Mouse (Mus musculus) MEL (cell line): Measurements from ENCODE around the gene Spo11. TPM values are rescaled to one million over a fixed set of nuclear protein-coding genes. Genes with fewer than 3 reads are reported as not detected.

Experiments used
- DNase-seq: peaks from one replicate; pipeline ENCODE4 v3.0.0; 2011; ENCODE audit warnings: low read depth, low spot score
- H3K27ac ChIP-seq: 2 replicates; pipeline ENCODE4 v1.5.1; 2012; ENCODE audit warnings: low read depth, mild to moderate bottlenecking, control low read depth, low read length, moderate library complexity; ENCODE audit not compliant: control insufficient read depth
- H3K27me3 ChIP-seq, 2 experiments: fragments of 150-350 bp in 1 of 2; sonication (generic) in 1 of 2; 2 replicates each; pipeline ENCODE4 v1.6.1; 2012; ENCODE audit warnings: low read length in 2 of 2, mild to moderate bottlenecking in 2 of 2, improper control_type of control experiment in 1 of 2, moderate library complexity in 1 of 2; ENCODE audit not compliant: insufficient read depth in 2 of 2, control insufficient read depth in 1 of 2
- H3K36me3 ChIP-seq, 2 experiments: 2 replicates each; pipeline ENCODE4 v1.6.1; 2012 to 2014; ENCODE audit warnings: low read length in 2 of 2, improper control_type of control experiment in 1 of 2, inconsistent platforms in 1 of 2, mild to moderate bottlenecking in 1 of 2; ENCODE audit not compliant: insufficient read depth in 2 of 2, control insufficient read depth in 1 of 2
- H3K4me1 ChIP-seq, 2 experiments: fragments of 150-350 bp in 1 of 2; sonication (generic) in 1 of 2; 2 replicates each; pipeline ENCODE4 v1.6.1; 2012; ENCODE audit warnings: low read length in 2 of 2, improper control_type of control experiment in 1 of 2, mild to moderate bottlenecking in 1 of 2; ENCODE audit not compliant: insufficient read depth in 2 of 2, control insufficient read depth in 1 of 2
- H3K4me3 ChIP-seq, 2 experiments: fragments of 150-350 bp in 1 of 2; sonication (generic) in 1 of 2; 2 replicates each; pipeline ENCODE4 v1.5.1; 2012; ENCODE audit warnings: low read depth in 2 of 2, low read length in 2 of 2, mild to moderate bottlenecking in 2 of 2, moderate library complexity in 2 of 2, control low read depth in 1 of 2, improper control_type of control experiment in 1 of 2; ENCODE audit not compliant: control insufficient read depth in 1 of 2, insufficient read depth in 1 of 2
- H3K79me2 ChIP-seq: 2 replicates; pipeline ENCODE4 v1.6.1; 2012; ENCODE audit warnings: mild to moderate bottlenecking, low read length, moderate library complexity; ENCODE audit not compliant: control insufficient read depth, poor library complexity, insufficient read depth
- H3K9ac ChIP-seq: 2 replicates; pipeline ENCODE4 v1.6.1; 2012; ENCODE audit warnings: low read depth, mild to moderate bottlenecking, control low read depth, low read length, moderate library complexity; ENCODE audit not compliant: control insufficient read depth, poor library complexity, severe bottlenecking
- H3K9me3 ChIP-seq: fragments of 150-350 bp; sonication (generic); replicated peaks from 2 replicates; pipeline ENCODE4 v1.6.1; 2012; ENCODE audit warnings: mild to moderate bottlenecking, low read length, improper control_type of control experiment, moderate library complexity; ENCODE audit not compliant: insufficient read depth
- BHLHE40 ChIP-seq: IDR thresholded peaks from 2 replicates; pipeline ENCODE4 v1.6.1; 2012; ENCODE audit warnings: low read depth, mild to moderate bottlenecking, inconsistent platforms, low read length, improper control_type of control experiment, borderline replicate concordance
- CHD2 ChIP-seq: IDR thresholded peaks from 2 replicates; pipeline ENCODE4 v1.6.1; 2011; ENCODE audit warnings: low read length, improper control_type of control experiment
- E2F4 ChIP-seq: IDR thresholded peaks from 2 replicates; pipeline ENCODE4 v1.6.1; 2011; ENCODE audit warnings: low read depth, low read length, improper control_type of control experiment, borderline replicate concordance
- ELF1 ChIP-seq: IDR thresholded peaks from 2 replicates; pipeline ENCODE4 v1.6.1; 2014; ENCODE audit warnings: low read depth, mild to moderate bottlenecking, inconsistent platforms, low read length, improper control_type of control experiment, moderate library complexity
- EP300 ChIP-seq, 2 experiments: IDR thresholded peaks; 2 replicates each; pipeline ENCODE4 v1.6.1; 2011; ENCODE audit warnings: improper control_type of control experiment in 2 of 2, low read length in 2 of 2, low read depth in 1 of 2, mild to moderate bottlenecking in 1 of 2
- ETS1 ChIP-seq: IDR thresholded peaks from 2 replicates; pipeline ENCODE4 v1.6.1; 2012; ENCODE audit warnings: low read depth, mild to moderate bottlenecking, inconsistent platforms, low read length, improper control_type of control experiment, moderate library complexity
- GABPA ChIP-seq: IDR thresholded peaks from 2 replicates; pipeline ENCODE4 v1.6.1; 2012; ENCODE audit warnings: low read depth, mild to moderate bottlenecking, inconsistent platforms, low read length, improper control_type of control experiment, moderate library complexity
- HCFC1 ChIP-seq: IDR thresholded peaks from 2 replicates; pipeline ENCODE4 v1.6.1; 2012; ENCODE audit warnings: low read depth, mild to moderate bottlenecking, inconsistent platforms, low read length, improper control_type of control experiment, moderate library complexity
- MAFK ChIP-seq: IDR thresholded peaks from 2 replicates; pipeline ENCODE4 v1.6.1; 2011; ENCODE audit warnings: low read depth, mild to moderate bottlenecking, low read length, improper control_type of control experiment, borderline replicate concordance
- MAZ ChIP-seq: IDR thresholded peaks from 2 replicates; pipeline ENCODE4 v1.6.1; 2012; ENCODE audit warnings: low read depth, mild to moderate bottlenecking, inconsistent platforms, low read length, improper control_type of control experiment
- MEF2A ChIP-seq: IDR thresholded peaks from 2 replicates; pipeline ENCODE4 v1.6.1; 2014; ENCODE audit warnings: low read depth, mild to moderate bottlenecking, inconsistent platforms, low read length, improper control_type of control experiment; ENCODE audit not compliant: poor library complexity, insufficient replicate concordance, severe bottlenecking; ENCODE audit errors: extremely low read depth
- MXI1 ChIP-seq: IDR thresholded peaks from 2 replicates; pipeline ENCODE4 v1.6.1; 2011; ENCODE audit warnings: mild to moderate bottlenecking, low read depth, low read length, improper control_type of control experiment
- MYB ChIP-seq: IDR thresholded peaks from 2 replicates; pipeline ENCODE4 v1.6.1; 2011; ENCODE audit warnings: mild to moderate bottlenecking, low read depth, low read length, improper control_type of control experiment
- NRF1 ChIP-seq: IDR thresholded peaks from 2 replicates; pipeline ENCODE4 v1.6.1; 2014; ENCODE audit warnings: low read depth, mild to moderate bottlenecking, inconsistent platforms, low read length, improper control_type of control experiment, moderate library complexity; ENCODE audit not compliant: poor library complexity, insufficient read depth, severe bottlenecking
- POLR2AphosphoS2 ChIP-seq: IDR thresholded peaks from 2 replicates; pipeline ENCODE4 v1.6.1; 2011; ENCODE audit warnings: low read length, improper control_type of control experiment
- RAD21 ChIP-seq: IDR thresholded peaks from 2 replicates; pipeline ENCODE4 v1.6.1; 2011; ENCODE audit warnings: mild to moderate bottlenecking, low read depth, low read length, improper control_type of control experiment
- RCOR1 ChIP-seq: IDR thresholded peaks from 2 replicates; pipeline ENCODE4 v1.6.1; 2012; ENCODE audit warnings: low read depth, mild to moderate bottlenecking, inconsistent platforms, low read length, improper control_type of control experiment
- SIN3A ChIP-seq: IDR thresholded peaks from 2 replicates; pipeline ENCODE4 v1.6.1; 2012; ENCODE audit warnings: low read length, improper control_type of control experiment, inconsistent platforms
- SMC3 ChIP-seq: IDR thresholded peaks from 2 replicates; pipeline ENCODE4 v1.6.1; 2011; ENCODE audit warnings: low read depth, low read length, improper control_type of control experiment
- TAL1 ChIP-seq: IDR thresholded peaks from 2 replicates; pipeline ENCODE4 v1.6.1; 2012; ENCODE audit warnings: mild to moderate bottlenecking, inconsistent platforms, low read length, moderate library complexity, mixed read lengths
- TCF12 ChIP-seq: IDR thresholded peaks from 2 replicates; pipeline ENCODE4 v1.6.1; 2014; ENCODE audit warnings: low read depth, mild to moderate bottlenecking, inconsistent platforms, low read length, improper control_type of control experiment, moderate library complexity
- UBTF ChIP-seq: IDR thresholded peaks from 2 replicates; pipeline ENCODE4 v1.6.1; 2012; ENCODE audit warnings: low read depth, mild to moderate bottlenecking, inconsistent platforms, low read length, improper control_type of control experiment, moderate library complexity, borderline replicate concordance; ENCODE audit not compliant: insufficient read depth
- USF2 ChIP-seq, 2 experiments: IDR thresholded peaks; 2 replicates each; pipeline ENCODE4 v1.6.1; 2011 to 2012; ENCODE audit warnings: improper control_type of control experiment in 2 of 2, low read length in 2 of 2, borderline replicate concordance in 1 of 2, inconsistent platforms in 1 of 2, low read depth in 1 of 2, mild to moderate bottlenecking in 1 of 2; ENCODE audit not compliant: insufficient read depth in 1 of 2
- ZC3H11A ChIP-seq: IDR thresholded peaks from 2 replicates; pipeline ENCODE4 v1.6.1; 2012; ENCODE audit warnings: low read depth, mild to moderate bottlenecking, inconsistent platforms, low read length, improper control_type of control experiment
- ZKSCAN1 ChIP-seq: IDR thresholded peaks from 2 replicates; pipeline ENCODE4 v1.6.1; 2012; ENCODE audit warnings: low read depth, mild to moderate bottlenecking, inconsistent platforms, low read length, improper control_type of control experiment, moderate library complexity
- ZMIZ1 ChIP-seq: IDR thresholded peaks from 2 replicates; pipeline ENCODE4 v1.6.1; 2012; ENCODE audit warnings: low read depth, mild to moderate bottlenecking, inconsistent platforms, low read length, improper control_type of control experiment, moderate library complexity
- polyA plus RNA-seq, 2 experiments: library from polyadenylated mRNA; stranded (reverse) in 1 of 2; unstranded in 1 of 2; fragments of >175 nt in 1 of 2; fragments of >200 nt in 1 of 2; gene quantifications; 2 replicates each; pipeline versions ENCODE4 v1.2.1 to v1.2.4; 2012; ENCODE audit warnings: low replicate concordance in 2 of 2, low read depth in 1 of 2; ENCODE audit not compliant: insufficient read length in 2 of 2, insufficient read depth in 1 of 2, missing spikeins in 1 of 2
- total RNA-seq: library from RNA; depleted of rRNA; stranded (reverse); fragments of 300-350 nt; gene quantifications from 2 replicates; pipeline ENCODE4 v1.2.3, GENCODE M21; 2012

Gene Spo11
- total and polyA plus RNA-seq, 3 experiments: not detected

GRCm38 (mm10) chr2:173036611-173037010 is 59.1 kb downstream of the Spo11 start (continued):
- TF ChIP-seq ZMIZ1: no peak

- no peak overlapping the region for H3K9ac ChIP-seq
- H3K27me3 ChIP-seq: no peaks in the 10 kb centered on the region
- TF ChIP-seq BHLHE40 (no peak), NRF1 (no peak), HCFC1 (no peak), UBTF (no peak), ZKSCAN1 (no peak), MXI1 (no peak), E2F4 (no peak), SIN3A (no peak), ZC3H11A (no peak), ZMIZ1 (no peak)
- peaks cover 5 to 45% of the 10 kb centered on the region in 2 experiments for H3K36me3 ChIP-seq
- H3K4me1 ChIP-seq: peaks cover 43 to 58% of the 10 kb centered on the region in 2 experiments
- DNase-seq: no peak
- no peaks in the 10 kb centered on the region for H3K9me3 ChIP-seq
- peak overlapping the region; percentile 61 for H3K27ac ChIP-seq
- H3K4me3 ChIP-seq: no peak overlapping the region
- no peaks in the 10 kb centered on the region for H3K79me2 ChIP-seq
Measured at GRCm38 (mm10) chr2:173037347-173037746, 59.8 kb downstream of the Spo11 start.

- Histone ChIP-seq H3K4me1 (peaks cover 43 to 58% of the 10 kb centered on the region in 2 experiments), H3K9ac (peak overlapping the region; percentile 22; the same call in 1 of the 2 replicates), H3K27ac (peak overlapping the region; percentile 61), H3K79me2 (no peaks in the 10 kb centered on the region), H3K36me3 (peaks cover 3 to 45% of the 10 kb centered on the region in 2 experiments), H3K9me3 (no peaks in the 10 kb centered on the region), H3K27me3 (no peaks in the 10 kb centered on the region), H3K4me3 (0 out of 4 replicates have a peak overlapping the region, but pooled peaks of 1 of the 2 experiments have one; percentile 5)
- peak; percentile 80 for DNase-seq
- peak; percentile 77 to 93 for TF ChIP-seq EP300 (IDR thresholded peaks at IDR 0.05; ENCODE audit: low read depth in 1 of 2, low read length in 2 of 2)
- TF ChIP-seq RAD21: peak; percentile 16
- peak; percentile 81 for TF ChIP-seq CHD2
- TF ChIP-seq E2F4: no peak
- 0 out of 2 replicates have a peak, but pooled peaks have one; percentile 23 for TF ChIP-seq ELF1
- 0 out of 2 replicates have a peak, but pooled peaks have one; percentile 18 for TF ChIP-seq GABPA
- peak; percentile 50 for TF ChIP-seq SMC3
- TF ChIP-seq ETS1: peak; percentile 92
- no peak for TF ChIP-seq POLR2AphosphoS2
- TF ChIP-seq MEF2A: 0 out of 2 replicates have a peak, but pooled peaks have one; percentile 34
- TF ChIP-seq RCOR1: peak; percentile 78
- no peak for TF ChIP-seq ZMIZ1
- peak; percentile 51 for TF ChIP-seq MXI1
- TF ChIP-seq TAL1: peak; percentile 88
- TF ChIP-seq MYB: peak; percentile 35; the same call in 1 of the 2 replicates
- TF ChIP-seq TCF12: peak; percentile 98
- TF ChIP-seq MAZ: peak; percentile 94
- no peak for TF ChIP-seq USF2 (IDR thresholded peaks at IDR 0.05; ENCODE audit: borderline replicate concordance in 1 of 2, insufficient read depth in 1 of 2, low read depth in 1 of 2, low read length in 2 of 2)
- peak; percentile 45 for TF ChIP-seq MAFK
Measured at GRCm38 (mm10) chr2:173037827-173038607, 60.5 kb downstream of the Spo11 start.
